Mouse (Mus musculus) small intestine, adult 2 months (tissue): ENCODE measurements around the gene Top3b. TPM values are rescaled to one million over a fixed set of nuclear protein-coding genes. Genes with fewer than 3 reads are reported as not detected.

Experiments
- H3K27ac ChIP-seq: fragments of 200-500 bp; 2 replicates; pipeline ENCODE4 v1.5.1; 2012; ENCODE audit warnings: low read depth, low read length, control low read depth, inconsistent platforms; ENCODE audit not compliant: insufficient read depth
- H3K27me3 ChIP-seq: fragments of 200-500 bp; 2 replicates; pipeline ENCODE4 v1.6.1; 2012; ENCODE audit warnings: mild to moderate bottlenecking, moderate library complexity, low read length, inconsistent platforms; ENCODE audit not compliant: control insufficient read depth, insufficient read depth
- H3K36me3 ChIP-seq: fragments of 200-500 bp; 2 replicates; pipeline ENCODE4 v1.6.1; 2012; ENCODE audit warnings: mild to moderate bottlenecking, low read length, control low read depth, inconsistent platforms; ENCODE audit not compliant: control insufficient read depth, insufficient read depth
- H3K4me1 ChIP-seq: fragments of 200-500 bp; 2 replicates; pipeline ENCODE4 v1.6.1; 2012; ENCODE audit warnings: low read length, inconsistent platforms, mixed read lengths; ENCODE audit not compliant: control insufficient read depth, insufficient read depth, insufficient read length
- H3K4me3 ChIP-seq: fragments of 200-500 bp; 2 replicates; pipeline ENCODE4 v1.5.1; 2012; ENCODE audit warnings: low read depth, mild to moderate bottlenecking, control low read depth, inconsistent platforms, low read length, moderate library complexity
- CTCF ChIP-seq: fragments of 200-500 bp; IDR thresholded peaks from 2 replicates; pipeline ENCODE4 v1.5.1; 2012; ENCODE audit warnings: low read depth, mild to moderate bottlenecking, control low read depth, inconsistent platforms, low read length, moderate library complexity, mixed read lengths; ENCODE audit not compliant: insufficient replicate concordance, insufficient read length; ENCODE audit errors: extremely low read depth
- POLR2A ChIP-seq: fragments of 200-500 bp; IDR thresholded peaks from 2 replicates; pipeline ENCODE4 v1.6.1; 2012; ENCODE audit warnings: low read depth, mild to moderate bottlenecking, control low read depth, inconsistent platforms, low read length, moderate library complexity
- WGBS: fragments of 180-500 bp; shearing (Covaris S2); methylation state at CpG from one replicate; pipeline ENCODE4 v1.1.7; 2018; 5-methylcytosine and 5-hydroxymethylcytosine counted together
- polyA plus RNA-seq: library from polyadenylated mRNA; depleted of rRNA; stranded (reverse); fragments of >200 nt; gene quantifications from 2 replicates; pipeline ENCODE4 v1.2.3, GENCODE M21; 2012; rRNA removed

Gene Top3b
- 23.3 and 42.9 TPM in 2 replicates for polyA plus RNA-seq

- Histone ChIP-seq H3K27me3 (no peaks in the 10 kb centered on the region), H3K27ac (peak within 1 kb of the TSS; percentile 66), H3K36me3 (no peaks in the 10 kb centered on the region; the same call in 1 of the 2 replicates), H3K4me3 (peak within 1 kb of the TSS; percentile 92), H3K4me1 (no peaks in the 10 kb centered on the region)
- peak; percentile 57; the same call in 1 of the 2 replicates for TF ChIP-seq POLR2A
- TF ChIP-seq CTCF: peak; percentile 32; the same call in 1 of the 2 replicates
- WGBS: under 1% methylated on average over 49 of the region's 49 CpGs
These were observed at the start of gene Top3b, which contains the start of gene Vpreb1 for GRCm38 (mm10) chr16:16870617-16871331. TSS of gene Top3b (plus strand) at chr16:16870736. TSS of gene Vpreb1 (minus strand) at chr16:16870843.

GRCm38 (mm10) chr16:16825476-16825875 is 45.1 kb upstream of the Top3b start:
- no peaks in the 10 kb centered on the region for H3K36me3 ChIP-seq
- no peak overlapping the region for H3K27ac ChIP-seq
- no peaks in the 10 kb centered on the region for H3K27me3 ChIP-seq
- peaks cover 4% of the 10 kb centered on the region for H3K4me1 ChIP-seq
- no peak overlapping the region for H3K4me3 ChIP-seq
- TF ChIP-seq CTCF (no peak), POLR2A (no peak)
- WGBS: 54% methylated on average over 5 of the region's 5 CpGs

GRCm38 (mm10) chr16:16826223-16826622 is 44.3 kb upstream of the Top3b start:
- Histone ChIP-seq H3K4me1 (peaks cover 4% of the 10 kb centered on the region), H3K27ac (no peak overlapping the region), H3K27me3 (no peaks in the 10 kb centered on the region), H3K4me3 (no peak overlapping the region), H3K36me3 (no peaks in the 10 kb centered on the region)
- 97% methylated on average over 2 of the region's 2 CpGs for WGBS
- TF ChIP-seq CTCF (no peak), POLR2A (no peak)

GRCm38 (mm10) chr16:16828757-16829615 is 41.5 kb upstream of the Top3b start, which contains the start of gene Spag6l:
TSS of gene Spag6l (minus strand) at chr16:16829456.
- Histone ChIP-seq H3K36me3 (no peaks in the 10 kb centered on the region), H3K4me3 (peak within 1 kb of the TSS; percentile 61), H3K27ac (no peak within 1 kb of the TSS), H3K27me3 (no peaks in the 10 kb centered on the region), H3K4me1 (peaks cover 4% of the 10 kb centered on the region)
- WGBS: 3% methylated on average over 33 of the region's 33 CpGs
- TF ChIP-seq CTCF (peak; percentile 17; the same call in 1 of the 2 replicates), POLR2A (no peak)

- WGBS: 84% methylated on average over 3 of the region's 3 CpGs
- Histone ChIP-seq H3K27ac (no peak overlapping the region), H3K36me3 (no peaks in the 10 kb centered on the region), H3K4me1 (peaks cover 4% of the 10 kb centered on the region), H3K27me3 (no peaks in the 10 kb centered on the region), H3K4me3 (no peak overlapping the region)
- TF ChIP-seq POLR2A (no peak), CTCF (no peak)
These were observed 40.9 kb upstream of the Top3b start for GRCm38 (mm10) chr16:16829671-16830070.

GRCm38 (mm10) chr16:16849196-16849595 is 21.3 kb upstream of the Top3b start:
- TF ChIP-seq CTCF (no peak), POLR2A (no peak)
- Histone ChIP-seq H3K4me3 (no peak overlapping the region), H3K27ac (no peak overlapping the region), H3K36me3 (no peaks in the 10 kb centered on the region), H3K4me1 (no peaks in the 10 kb centered on the region), H3K27me3 (no peaks in the 10 kb centered on the region; the same call in 1 of the 2 replicates)

- H3K27ac ChIP-seq: no peak overlapping the region
- no peaks in the 10 kb centered on the region for H3K27me3 ChIP-seq
- no peak overlapping the region for H3K4me3 ChIP-seq
- 85% methylated on average over 3 of the region's 3 CpGs for WGBS
- H3K36me3 ChIP-seq: no peaks in the 10 kb centered on the region
- TF ChIP-seq CTCF (no peak), POLR2A (no peak)
- H3K4me1 ChIP-seq: no peaks in the 10 kb centered on the region
These were observed 18.1 kb upstream of the Top3b start for GRCm38 (mm10) chr16:16852411-16852810.
